Mouse (Mus musculus) stomach, postnatal 0 days (tissue): ENCODE data around the gene Arfgap2.
A peak's percentile ranks its signal among the peaks of the same experiment; 100 is the strongest.

Experiments used
- CTCF ChIP-seq: IDR thresholded peaks from 2 replicates; pipeline ENCODE4 v1.5.1; 2016; ENCODE audit warnings: antibody characterized with exemption, low read depth, mild to moderate bottlenecking, moderate library complexity
- EP300 ChIP-seq: optimal IDR thresholded peaks from 2 replicates; pipeline ENCODE3; 2016; ENCODE audit warnings: antibody characterized with exemption

- TF ChIP-seq CTCF (0 out of 2 replicates have a peak, but pooled peaks have one; percentile 7), EP300 (no peak)
These were observed 6.7 kb upstream of the Arfgap2 start for GRCm38 (mm10) chr2:91258054-91258453.
